In the genomic region with DNA sequence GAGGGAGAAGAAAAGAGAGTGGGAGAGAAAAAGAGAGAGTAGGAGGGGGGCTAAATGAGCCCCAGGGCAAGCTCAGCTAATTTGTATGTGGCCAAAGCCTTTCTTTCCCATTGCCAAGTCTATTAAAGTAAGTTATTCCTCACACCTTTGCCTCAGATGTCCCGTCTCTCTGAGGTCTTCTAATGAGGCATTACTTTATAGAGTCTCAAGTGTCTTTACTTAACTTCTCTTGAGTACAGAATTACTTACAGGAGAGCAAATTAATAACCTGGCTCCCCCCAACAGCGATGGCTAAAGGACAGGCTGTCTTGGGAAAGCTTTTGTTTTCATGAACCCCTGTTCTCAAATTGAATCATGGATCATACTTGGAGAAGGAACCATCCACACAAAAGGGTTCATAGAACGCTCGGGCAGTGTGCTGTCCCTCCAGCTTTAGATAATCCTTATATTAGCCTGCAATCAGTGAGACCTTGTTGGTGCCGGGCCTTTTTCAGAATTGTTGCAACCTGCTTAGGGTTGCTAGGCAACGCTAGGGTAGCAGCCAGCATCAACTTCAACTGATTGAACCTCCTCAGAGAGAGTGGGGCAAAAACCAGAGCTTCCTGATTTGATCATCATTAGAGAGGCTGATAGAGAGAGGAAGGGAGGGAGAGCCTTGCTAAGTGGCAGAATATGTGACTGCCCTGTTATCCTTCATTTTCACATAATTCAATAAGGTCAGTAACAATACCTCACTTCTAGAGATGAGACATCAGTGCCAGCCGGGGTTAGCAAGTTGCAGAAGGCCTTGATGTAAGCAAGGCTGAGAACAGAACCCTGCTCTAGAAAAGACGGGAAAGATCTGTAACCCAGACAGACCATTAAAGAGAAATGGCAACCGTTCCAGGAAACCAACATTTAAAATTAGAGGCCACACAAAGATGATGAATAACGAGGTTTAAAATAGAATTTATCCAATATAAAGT, we compare ENCODE assay signal across 9 mouse cellular contexts.
DNase-seq lines count a peak whose midpoint lies in the region; ATAC-seq lines count a peak whose summit lies in the region.
"Had no signal": no experiment of that assay in that cellular context is flagged by ENCODE, and none has a peak within 500 bp of the region (broad histone marks: within the 10 kb centered on the region; RNA-seq: fewer than 3 reads in every experiment).

No protein-coding gene starts in this region.

- H3K4me3 ChIP-seq in intestine, embryonic 15.5 days (replicated peaks) = no peak overlapping the region
- no peak overlapping the region for H3K4me3 ChIP-seq in intestine, embryonic 16.5 days (ENCODE audit: low read length)
- no peak overlapping the region for H3K4me3 ChIP-seq in hindbrain, embryonic 16.5 days (ENCODE audit: low read length)
- no peak overlapping the region for H3K4me3 ChIP-seq in midbrain, embryonic 16.5 days (ENCODE audit: low read depth, low read length)
- no peak overlapping the region for H3K4me3 ChIP-seq in liver, embryonic 11.5 days (ENCODE audit: low read depth, low read length)

- no peaks in the 10 kb centered on the region for H3K4me1 ChIP-seq in intestine, embryonic 15.5 days (replicated peaks)
- no peaks in the 10 kb centered on the region for H3K4me1 ChIP-seq in intestine, embryonic 16.5 days (ENCODE audit: control insufficient read depth, insufficient read depth, low read length)
- peaks cover 9% of the 10 kb centered on the region for H3K4me1 ChIP-seq in hindbrain, embryonic 16.5 days (ENCODE audit: control insufficient read depth, insufficient read depth, low read depth, low read length)
- peaks cover 11% of the 10 kb centered on the region for H3K4me1 ChIP-seq in midbrain, embryonic 16.5 days (ENCODE audit: control insufficient read depth, insufficient read depth, low read length)
- H3K4me1 ChIP-seq in liver, embryonic 11.5 days (replicated peaks; ENCODE audit: control insufficient read depth, insufficient read depth, low read length) = no peaks in the 10 kb centered on the region

- peak; percentile 47 for ATAC-seq in intestine, embryonic 15.5 days
- no peak for ATAC-seq in intestine, embryonic 16.5 days
- ATAC-seq in hindbrain, embryonic 16.5 days = peak; percentile 70; the same call in 1 of the 2 replicates
- peak; percentile 88 for ATAC-seq in midbrain, embryonic 16.5 days
- no peak for ATAC-seq in liver, embryonic 11.5 days (replicated peaks; ENCODE audit: low FRiP score)

- no peaks in the 10 kb centered on the region for H3K27me3 ChIP-seq in intestine, embryonic 15.5 days (replicated peaks)
- H3K27me3 ChIP-seq in intestine, embryonic 16.5 days (replicated peaks; ENCODE audit: control insufficient read depth, insufficient read depth, low read length) = no peaks in the 10 kb centered on the region
- H3K27me3 ChIP-seq in hindbrain, embryonic 16.5 days (replicated peaks; ENCODE audit: control insufficient read depth, insufficient read depth, low read length) = no peaks in the 10 kb centered on the region
- no peaks in the 10 kb centered on the region for H3K27me3 ChIP-seq in midbrain, embryonic 16.5 days (ENCODE audit: control insufficient read depth, insufficient read depth, low read depth, low read length)
- no peaks in the 10 kb centered on the region for H3K27me3 ChIP-seq in liver, embryonic 11.5 days (replicated peaks; ENCODE audit: control insufficient read depth, insufficient read depth, low read length)

- H3K9me3 ChIP-seq in intestine, embryonic 15.5 days = no peaks in the 10 kb centered on the region
- no peaks in the 10 kb centered on the region for H3K9me3 ChIP-seq in intestine, embryonic 16.5 days (ENCODE audit: control insufficient read depth, low read length)
- no peaks in the 10 kb centered on the region for H3K9me3 ChIP-seq in hindbrain, embryonic 16.5 days (ENCODE audit: control insufficient read depth, low read length)
- H3K9me3 ChIP-seq in midbrain, embryonic 16.5 days (replicated peaks; ENCODE audit: control insufficient read depth, low read length, poor library complexity, severe bottlenecking) = no peaks in the 10 kb centered on the region
- no peaks in the 10 kb centered on the region for H3K9me3 ChIP-seq in liver, embryonic 11.5 days (ENCODE audit: control insufficient read depth, low read length)

- peak; percentile 41 for DNase-seq in embryo, embryonic 10.5 days (ENCODE audit: low spot score)
- DNase-seq in liver, embryonic 11.5 days (ENCODE audit: low spot score) = no peak
- no peak for DNase-seq in heart, adult 8-10 months (ENCODE audit: low spot score)
- no peak for DNase-seq in c-Kit-positive CD71-positive TER-119-positive erythroid progenitor cells, embryonic 14.5 days (ENCODE audit: low spot score)
- DNase-seq: cerebellum, postnatal 25 days had no signal

- H3K9ac ChIP-seq in intestine, embryonic 15.5 days = no peak overlapping the region
- H3K9ac ChIP-seq in intestine, embryonic 16.5 days (ENCODE audit: low read depth, low read length) = no peak overlapping the region
- no peak overlapping the region; the same call in 1 of the 2 replicates for H3K9ac ChIP-seq in hindbrain, embryonic 16.5 days (ENCODE audit: low read depth, low read length)
- no peak overlapping the region for H3K9ac ChIP-seq in midbrain, embryonic 16.5 days (ENCODE audit: low read depth, low read length)
- H3K9ac ChIP-seq in liver, embryonic 11.5 days (ENCODE audit: low read depth, low read length) = no peak overlapping the region

- 70% methylated on average over 10 of the region's 10 CpGs for WGBS in intestine, embryonic 15.5 days
- WGBS in intestine, embryonic 16.5 days = 64% methylated on average over 10 of the region's 10 CpGs
- WGBS in hindbrain, embryonic 16.5 days = 46% methylated on average over 10 of the region's 10 CpGs
- WGBS in midbrain, embryonic 16.5 days = 27% methylated on average over 10 of the region's 10 CpGs
- WGBS in liver, embryonic 11.5 days = 79% methylated on average over 10 of the region's 10 CpGs

- H3K4me2 ChIP-seq in intestine, embryonic 15.5 days (replicated peaks) = no peak overlapping the region
- no peak overlapping the region for H3K4me2 ChIP-seq in intestine, embryonic 16.5 days (ENCODE audit: low read depth, low read length)
- no peak overlapping the region for H3K4me2 ChIP-seq in hindbrain, embryonic 16.5 days (ENCODE audit: low read length)
- no peak overlapping the region for H3K4me2 ChIP-seq in midbrain, embryonic 16.5 days (ENCODE audit: low read length)
- H3K4me2 ChIP-seq in liver, embryonic 11.5 days = no peak overlapping the region

- H3K27ac ChIP-seq in intestine, embryonic 15.5 days = no peak overlapping the region
- no peak overlapping the region for H3K27ac ChIP-seq in intestine, embryonic 16.5 days (ENCODE audit: low read length)
- no peak overlapping the region for H3K27ac ChIP-seq in hindbrain, embryonic 16.5 days (ENCODE audit: low read depth, low read length)
- H3K27ac ChIP-seq in midbrain, embryonic 16.5 days (ENCODE audit: low read length) = peak overlapping the region; percentile 4; the same call in 1 of the 2 replicates
- H3K27ac ChIP-seq in liver, embryonic 11.5 days (ENCODE audit: low read depth, low read length) = no peak overlapping the region

- H3K36me3 ChIP-seq in intestine, embryonic 15.5 days = no peaks in the 10 kb centered on the region
- H3K36me3 ChIP-seq in intestine, embryonic 16.5 days (ENCODE audit: control insufficient read depth, insufficient read depth, low read length) = no peaks in the 10 kb centered on the region
- H3K36me3 ChIP-seq in hindbrain, embryonic 16.5 days (ENCODE audit: control insufficient read depth, insufficient read depth, low read length) = no peaks in the 10 kb centered on the region; the same call in 1 of the 2 replicates
- no peaks in the 10 kb centered on the region for H3K36me3 ChIP-seq in midbrain, embryonic 16.5 days (ENCODE audit: control insufficient read depth, insufficient read depth, low read length)
- no peaks in the 10 kb centered on the region for H3K36me3 ChIP-seq in liver, embryonic 11.5 days (ENCODE audit: control insufficient read depth, insufficient read depth, low read length)

Comparison
In these comparisons a context has a peak if more than half of its experiments do, and no peak if none do; other contexts are left out.
1. ATAC-seq: peak in intestine, embryonic 15.5 days (single experiment), hindbrain, embryonic 16.5 days (single experiment) and midbrain, embryonic 16.5 days (single experiment); none in intestine, embryonic 16.5 days (single experiment) and liver, embryonic 11.5 days (single experiment).